Mouse (Mus musculus) telencephalon, adult 2 months (tissue): ENCODE measurements at regions not wholly inside any gene's neighbourhood (a gene's known extent, or its start where the extent isn't known, plus 50 kb on each side); places are given as distances from the start of the nearest gene placed in this dataset.

ENCODE experiments used
- DNase-seq: peaks from one replicate; pipeline ENCODE4 v3.0.0-alpha.2; 2011; ENCODE audit warnings: low read depth, low spot score

GRCm38 (mm10) chr8:34380615-34381014 is 269.1 kb upstream of the Gm10131 start:
- DNase-seq = no peak

GRCm38 (mm10) chr8:34377154-34377553 is 265.6 kb upstream of the Gm10131 start:
- DNase-seq = no peak

- no peak for DNase-seq
Measured at GRCm38 (mm10) chr8:34374242-34374641, 262.7 kb upstream of the Gm10131 start.

GRCm38 (mm10) chr8:34372666-34372980 is 261.1 kb upstream of the Gm10131 start:
- no peak for DNase-seq

- peak; percentile 71 for DNase-seq
Measured at GRCm38 (mm10) chr8:34371973-34372665, 260.6 kb upstream of the Gm10131 start.

GRCm38 (mm10) chr8:34371391-34371790 is 259.9 kb upstream of the Gm10131 start:
- DNase-seq = no peak

- DNase-seq = no peak
Measured at GRCm38 (mm10) chr8:34368556-34368955, 257.0 kb upstream of the Gm10131 start.

GRCm38 (mm10) chr8:34364446-34365035 is 253.0 kb upstream of the Gm10131 start:
- no peak for DNase-seq

- no peak for DNase-seq
Measured at GRCm38 (mm10) chr8:34363679-34364078, 252.1 kb upstream of the Gm10131 start.

GRCm38 (mm10) chr8:34363131-34363530 is 251.6 kb upstream of the Gm10131 start:
- no peak for DNase-seq

GRCm38 (mm10) chr8:34361377-34361776 is 249.8 kb upstream of the Gm10131 start:
- DNase-seq = peak; percentile 66

- DNase-seq = no peak
Measured at GRCm38 (mm10) chr8:34359776-34360175, 248.2 kb upstream of the Gm10131 start.

- no peak for DNase-seq
Measured at GRCm38 (mm10) chr8:34355059-34355458, 243.5 kb upstream of the Gm10131 start.

GRCm38 (mm10) chr8:34353140-34353855 is 241.8 kb upstream of the Gm10131 start:
- DNase-seq = no peak

- peak; percentile 79 for DNase-seq
Measured at GRCm38 (mm10) chr8:34334851-34335250, 223.3 kb upstream of the Gm10131 start.

- DNase-seq = no peak
Measured at GRCm38 (mm10) chr8:34331673-34332072, 220.1 kb upstream of the Gm10131 start.

- DNase-seq = no peak
Measured at GRCm38 (mm10) chr8:34326614-34326965, 215.1 kb upstream of the Gm10131 start.

- no peak for DNase-seq
Measured at GRCm38 (mm10) chr8:34325841-34326613, 214.5 kb upstream of the Gm10131 start.

GRCm38 (mm10) chr8:34320158-34320587 is 208.6 kb upstream of the Gm10131 start:
- DNase-seq = peak; percentile 82

GRCm38 (mm10) chr8:34319719-34320118 is 208.2 kb upstream of the Gm10131 start:
- no peak for DNase-seq

- DNase-seq = no peak
Measured at GRCm38 (mm10) chr8:34315233-34315632, 203.7 kb upstream of the Gm10131 start.
